Mouse (Mus musculus) heart, embryonic 14.5 days (tissue): ENCODE measurements around the gene Ccdc173. TPM values are rescaled to one million over a fixed set of nuclear protein-coding genes. Genes with fewer than 3 reads are reported as not detected.

Experiments
- ATAC-seq: fragments of 200-750 bp; cut with Nextera tagmentation; 2 replicates; pipeline ENCODE4 v1.8.0; 2017; ENCODE audit warnings: low read depth, moderate TSS enrichment; ENCODE audit not compliant: insufficient number of reproducible peaks, insufficient read depth, low FRiP score
- H3K27ac ChIP-seq, 2 experiments: fragments of 200-500 bp in 1 of 2; fragments of 300-500 bp in 1 of 2; sonication (generic) in 1 of 2; replicated peaks in 1 of 2; 2 replicates each; pipeline ENCODE4 v1.5.1; 2012 to 2014; ENCODE audit warnings: low read depth in 2 of 2, low read length in 2 of 2, control low read depth in 1 of 2, mild to moderate bottlenecking in 1 of 2, mixed read lengths in 1 of 2; ENCODE audit not compliant: control insufficient read depth in 1 of 2, insufficient read depth in 1 of 2
- H3K27me3 ChIP-seq: fragments of 300-500 bp; sonication (generic); 2 replicates; pipeline ENCODE4 v1.6.1; 2014; ENCODE audit warnings: mild to moderate bottlenecking, low read length, control low read depth; ENCODE audit not compliant: control insufficient read depth, insufficient read depth
- H3K36me3 ChIP-seq: fragments of 300-500 bp; sonication (generic); 2 replicates; pipeline ENCODE4 v1.6.1; 2014; ENCODE audit warnings: mild to moderate bottlenecking, control low read depth, low read length, mixed read lengths; ENCODE audit not compliant: control insufficient read depth, insufficient read depth
- H3K4me1 ChIP-seq, 2 experiments: fragments of 200-500 bp in 1 of 2; fragments of 300-500 bp in 1 of 2; sonication (generic) in 1 of 2; 2 replicates each; pipeline ENCODE4 v1.6.1; 2012 to 2014; ENCODE audit warnings: low read length in 2 of 2, control low read depth in 1 of 2, mixed read lengths in 1 of 2; ENCODE audit not compliant: control insufficient read depth in 2 of 2, insufficient read depth in 2 of 2
- H3K4me2 ChIP-seq: fragments of 300-500 bp; sonication (generic); 2 replicates; pipeline ENCODE4 v1.6.1; 2014; ENCODE audit warnings: mild to moderate bottlenecking, low read length
- H3K4me3 ChIP-seq, 2 experiments: fragments of 200-500 bp in 1 of 2; fragments of 300-500 bp in 1 of 2; sonication (generic) in 1 of 2; 2 replicates each; pipeline ENCODE4 v1.5.1; 2012 to 2014; ENCODE audit warnings: low read length in 2 of 2, mild to moderate bottlenecking in 2 of 2, control low read depth in 1 of 2, low read depth in 1 of 2, moderate library complexity in 1 of 2; ENCODE audit not compliant: control insufficient read depth in 1 of 2, insufficient read depth in 1 of 2
- H3K9ac ChIP-seq: fragments of 300-500 bp; sonication (generic); 2 replicates; pipeline ENCODE4 v1.6.1; 2014; ENCODE audit warnings: mild to moderate bottlenecking, low read length
- H3K9me3 ChIP-seq: fragments of 300-500 bp; sonication (generic); 2 replicates; pipeline ENCODE4 v1.6.1; 2016; ENCODE audit warnings: low read length, control low read depth; ENCODE audit not compliant: control insufficient read depth
- WGBS: fragments of 180-500 bp; shearing (Covaris S2); extraction: QIAGEN DNeasy Blood & Tissue Kit; methylation state at CpG from one replicate; pipeline ENCODE4 v1.1.7; 2014; 5-methylcytosine and 5-hydroxymethylcytosine counted together
- polyA plus RNA-seq: library from polyadenylated mRNA; unstranded; fragments of >200 nt; fragmentation: Nextera tagmentation; extraction: Ambion mirVana; gene quantifications from 2 replicates; pipeline ENCODE4 v1.2.1, GENCODE M21; 2014

Gene Ccdc173
- polyA plus RNA-seq, 1 experiment from 2014 or later: 1.5 TPM

GRCm38 (mm10) chr2:69826380-69826779 lies 37.0 kb upstream of the Ccdc173 start:
- 56% methylated on average over 2 of the region's 2 CpGs for WGBS
- Histone ChIP-seq H3K4me1 (peaks cover 5 to 8% of the 10 kb centered on the region in 2 experiments; a peak in 3 of 4 replicates), H3K36me3 (peaks cover 60% of the 10 kb centered on the region), H3K4me3 (no peak overlapping the region), H3K9me3 (no peaks in the 10 kb centered on the region), H3K4me2 (no peak overlapping the region), H3K27me3 (no peaks in the 10 kb centered on the region), H3K27ac (peak overlapping the region in 1 of 2 experiments; percentile 17; a peak in 1 of 4 replicates), H3K9ac (no peak overlapping the region)
- no peak for ATAC-seq

GRCm38 (mm10) chr2:69825898-69826297 lies 36.5 kb upstream of the Ccdc173 start:
- 78% methylated on average over 10 of the region's 10 CpGs for WGBS
- Histone ChIP-seq H3K9ac (no peak overlapping the region), H3K4me1 (peaks cover 7 to 12% of the 10 kb centered on the region in 2 experiments), H3K36me3 (peaks cover 55% of the 10 kb centered on the region), H3K9me3 (no peaks in the 10 kb centered on the region), H3K27ac (0 out of 4 replicates have a peak overlapping the region, but pooled peaks of 1 of the 2 experiments have one; percentile 17), H3K4me2 (no peak overlapping the region), H3K4me3 (no peak overlapping the region), H3K27me3 (no peaks in the 10 kb centered on the region)
- ATAC-seq: no peak

- peak overlapping the region; percentile 75 for H3K4me2 ChIP-seq
- no peaks in the 10 kb centered on the region for H3K27me3 ChIP-seq
- peaks cover 29% of the 10 kb centered on the region for H3K36me3 ChIP-seq
- H3K9me3 ChIP-seq: no peaks in the 10 kb centered on the region
- H3K27ac ChIP-seq: peak overlapping the region; percentile 89 to 97
- peak; percentile 71 for ATAC-seq
- 2% methylated on average over 45 of the region's 45 CpGs for WGBS
- peak overlapping the region; percentile 78 to 94 for H3K4me3 ChIP-seq
- H3K4me1 ChIP-seq: peaks cover 7 to 12% of the 10 kb centered on the region in 2 experiments
- peak overlapping the region; percentile 91 for H3K9ac ChIP-seq
Measured at GRCm38 (mm10) chr2:69823129-69823677, 33.8 kb upstream of the Ccdc173 start.

- H3K4me1 ChIP-seq: peaks cover 7 to 12% of the 10 kb centered on the region in 2 experiments
- H3K27me3 ChIP-seq: no peaks in the 10 kb centered on the region
- ATAC-seq: peak; percentile 82
- WGBS: under 1% methylated on average over 53 of the region's 80 CpGs
- peaks cover 25% of the 10 kb centered on the region for H3K36me3 ChIP-seq
- H3K27ac ChIP-seq: peak overlapping the region; percentile 89 to 97
- H3K4me3 ChIP-seq: peak overlapping the region; percentile 78 to 94
- H3K9me3 ChIP-seq: no peaks in the 10 kb centered on the region
- peak overlapping the region; percentile 91 for H3K9ac ChIP-seq
- peak overlapping the region; percentile 75 for H3K4me2 ChIP-seq
Measured at GRCm38 (mm10) chr2:69822361-69823128, 33.2 kb upstream of the Ccdc173 start.

GRCm38 (mm10) chr2:69821711-69822110 lies 32.3 kb upstream of the Ccdc173 start, which contains the start of gene Klhl23:
Gene Klhl23 (plus strand): TSS chr2:69821944.
- H3K4me3 ChIP-seq: peak within 1 kb of the TSS; percentile 78 to 94
- H3K4me1 ChIP-seq: peaks cover 7 to 13% of the 10 kb centered on the region in 2 experiments
- no peak; the same call in 1 of the 2 replicates for ATAC-seq
- H3K36me3 ChIP-seq: peaks cover 22% of the 10 kb centered on the region
- peak within 1 kb of the TSS; percentile 75 for H3K4me2 ChIP-seq
- WGBS: 2% methylated on average over 8 of the region's 8 CpGs
- no peaks in the 10 kb centered on the region for H3K27me3 ChIP-seq
- peak within 1 kb of the TSS; percentile 91 for H3K9ac ChIP-seq
- no peaks in the 10 kb centered on the region for H3K9me3 ChIP-seq
- H3K27ac ChIP-seq: peak within 1 kb of the TSS; percentile 89 to 97

GRCm38 (mm10) chr2:69820201-69820600 lies 30.8 kb upstream of the Ccdc173 start:
- H3K9ac ChIP-seq: no peak overlapping the region
- peaks cover 11% of the 10 kb centered on the region for H3K36me3 ChIP-seq
- 42% methylated on average over 1 of the region's 1 CpGs for WGBS
- no peak overlapping the region for H3K4me3 ChIP-seq
- no peaks in the 10 kb centered on the region for H3K27me3 ChIP-seq
- peaks cover 3 to 18% of the 10 kb centered on the region in 2 experiments; a peak in 3 of 4 replicates for H3K4me1 ChIP-seq
- no peak for ATAC-seq
- no peak overlapping the region for H3K27ac ChIP-seq
- no peak overlapping the region for H3K4me2 ChIP-seq
- no peaks in the 10 kb centered on the region for H3K9me3 ChIP-seq

GRCm38 (mm10) chr2:69818350-69819085 lies 29.1 kb upstream of the Ccdc173 start:
- Histone ChIP-seq H3K9ac (no peak overlapping the region), H3K4me2 (no peak overlapping the region), H3K36me3 (no peaks in the 10 kb centered on the region), H3K4me1 (peaks cover 3 to 11% of the 10 kb centered on the region in 2 experiments; a peak in 2 of 4 replicates), H3K27me3 (no peaks in the 10 kb centered on the region), H3K27ac (no peak overlapping the region), H3K9me3 (no peaks in the 10 kb centered on the region), H3K4me3 (no peak overlapping the region)
- ATAC-seq: no peak
- 78% methylated on average over 9 of the region's 9 CpGs for WGBS
